Mouse (Mus musculus): Measurements from ENCODE around the gene 6430531B16Rik.
A peak's percentile ranks its signal among the peaks of the same experiment; 100 is the strongest.

Gene 6430531B16Rik

GRCm38 (mm10) chr7:139978278-139978892 is at the start of gene 6430531B16Rik:
Gene 6430531B16Rik (minus strand): TSS chr7:139978755.
- DNase-seq: peak; percentile 49 to 68

GRCm38 (mm10) chr7:140011336-140011735 is 32.8 kb upstream of the 6430531B16Rik start:
- no peak for DNase-seq

- DNase-seq: no peak
Observed at GRCm38 (mm10) chr7:140007781-140008180, 29.2 kb upstream of the 6430531B16Rik start.

GRCm38 (mm10) chr7:140006861-140007611 is 28.5 kb upstream of the 6430531B16Rik start:
- DNase-seq: no peak

- no peak for DNase-seq
Observed at GRCm38 (mm10) chr7:140004666-140005065, 26.1 kb upstream of the 6430531B16Rik start.

- no peak for DNase-seq
Observed at GRCm38 (mm10) chr7:140001086-140001740, 22.7 kb upstream of the 6430531B16Rik start.

GRCm38 (mm10) chr7:139998691-139999350 is 20.3 kb upstream of the 6430531B16Rik start:
- DNase-seq: no peak

GRCm38 (mm10) chr7:139994676-139995075 is 16.1 kb upstream of the 6430531B16Rik start:
- DNase-seq: peak; percentile 13 to 65

- DNase-seq: no peak
Observed at GRCm38 (mm10) chr7:139994202-139994601, 15.6 kb upstream of the 6430531B16Rik start.

GRCm38 (mm10) chr7:139993532-139993931 is 15.0 kb upstream of the 6430531B16Rik start:
- DNase-seq: no peak

GRCm38 (mm10) chr7:139992406-139992805 is 13.9 kb upstream of the 6430531B16Rik start, which contains the start of gene Adam8:
Gene Adam8 (minus strand): TSS chr7:139992562.
- peak in 1 of 2 experiments; percentile 14 for DNase-seq

GRCm38 (mm10) chr7:139990864-139991394 is 12.4 kb upstream of the 6430531B16Rik start:
- peak in 1 of 2 experiments; percentile 3 for DNase-seq

- DNase-seq: no peak
Observed at GRCm38 (mm10) chr7:139988272-139988671, 9.7 kb upstream of the 6430531B16Rik start.

GRCm38 (mm10) chr7:139984505-139984904 is 6.0 kb upstream of the 6430531B16Rik start:
- no peak for DNase-seq

- DNase-seq: no peak
Observed at GRCm38 (mm10) chr7:139982058-139982457, 3.5 kb upstream of the 6430531B16Rik start.

GRCm38 (mm10) chr7:139980778-139981177 is 2.2 kb upstream of the 6430531B16Rik start:
- DNase-seq: no peak

- no peak for DNase-seq
Observed at GRCm38 (mm10) chr7:139979011-139979719, 610 bp upstream of the 6430531B16Rik start.

- DNase-seq: no peak
Observed at GRCm38 (mm10) chr7:139975471-139975870, 3.1 kb downstream of the 6430531B16Rik start.

- peak in 1 of 2 experiments; percentile 36 for DNase-seq
Observed at GRCm38 (mm10) chr7:139974307-139974706, 4.2 kb downstream of the 6430531B16Rik start.

GRCm38 (mm10) chr7:139972923-139973331 is 5.6 kb downstream of the 6430531B16Rik start:
- no peak for DNase-seq

GRCm38 (mm10) chr7:139971436-139971835 is 7.1 kb downstream of the 6430531B16Rik start:
- DNase-seq: no peak

- DNase-seq: no peak
Observed at GRCm38 (mm10) chr7:139970979-139971378, 7.6 kb downstream of the 6430531B16Rik start.
